Mouse (Mus musculus) neural tube, embryonic 15.5 days (tissue): ENCODE data around the gene Gramd1b. TPM values are rescaled to one million over a fixed set of nuclear protein-coding genes. Genes with fewer than 3 reads are reported as not detected.

Experiments
- ATAC-seq: fragments of 200-750 bp; cut with Nextera tagmentation; 2 replicates; pipeline ENCODE4 v1.8.0; 2017; ENCODE audit warnings: mild to moderate bottlenecking, moderate TSS enrichment, moderate library complexity; ENCODE audit not compliant: low FRiP score
- H3K27ac ChIP-seq: fragments of 300-500 bp; sonication (generic); replicated peaks from 2 replicates; pipeline ENCODE4 v1.5.1; 2015; ENCODE audit warnings: mild to moderate bottlenecking, inconsistent platforms
- H3K27me3 ChIP-seq: fragments of 300-500 bp; sonication (generic); replicated peaks from 2 replicates; pipeline ENCODE4 v1.6.1; 2015; ENCODE audit warnings: inconsistent platforms
- H3K36me3 ChIP-seq: fragments of 300-500 bp; sonication (generic); 2 replicates; pipeline ENCODE4 v1.6.1; 2015; ENCODE audit warnings: inconsistent platforms
- H3K4me1 ChIP-seq: fragments of 300-500 bp; sonication (generic); 2 replicates; pipeline ENCODE4 v1.6.1; 2015; ENCODE audit warnings: inconsistent platforms
- H3K4me2 ChIP-seq: fragments of 300-500 bp; sonication (generic); 2 replicates; pipeline ENCODE4 v1.6.1; 2015; ENCODE audit warnings: inconsistent platforms, mild to moderate bottlenecking, moderate library complexity
- H3K4me3 ChIP-seq: fragments of 300-500 bp; sonication (generic); replicated peaks from 2 replicates; pipeline ENCODE4 v1.5.1; 2015; ENCODE audit warnings: mild to moderate bottlenecking, inconsistent platforms
- H3K9ac ChIP-seq: fragments of 300-500 bp; sonication (generic); replicated peaks from 2 replicates; pipeline ENCODE4 v1.6.1; 2015; ENCODE audit warnings: mild to moderate bottlenecking, inconsistent platforms
- H3K9me3 ChIP-seq: fragments of 300-500 bp; sonication (generic); replicated peaks from 2 replicates; pipeline ENCODE4 v1.6.1; 2016; ENCODE audit warnings: inconsistent platforms
- WGBS: fragments of 180-500 bp; shearing (Covaris S2); methylation state at CpG from one replicate; pipeline ENCODE4 v1.1.7; 2015; ENCODE audit warnings: mixed read lengths; 5-methylcytosine and 5-hydroxymethylcytosine counted together
- polyA plus RNA-seq: library from polyadenylated mRNA; unstranded; fragments of >200 nt; fragmentation: Nextera tagmentation; extraction: Ambion mirVana; gene quantifications from 2 replicates; pipeline ENCODE4 v1.2.1, GENCODE M21; 2015

The Gramd1b gene
- polyA plus RNA-seq, 1 experiment from 2014 or later, result 16.3 TPM

DNA sequence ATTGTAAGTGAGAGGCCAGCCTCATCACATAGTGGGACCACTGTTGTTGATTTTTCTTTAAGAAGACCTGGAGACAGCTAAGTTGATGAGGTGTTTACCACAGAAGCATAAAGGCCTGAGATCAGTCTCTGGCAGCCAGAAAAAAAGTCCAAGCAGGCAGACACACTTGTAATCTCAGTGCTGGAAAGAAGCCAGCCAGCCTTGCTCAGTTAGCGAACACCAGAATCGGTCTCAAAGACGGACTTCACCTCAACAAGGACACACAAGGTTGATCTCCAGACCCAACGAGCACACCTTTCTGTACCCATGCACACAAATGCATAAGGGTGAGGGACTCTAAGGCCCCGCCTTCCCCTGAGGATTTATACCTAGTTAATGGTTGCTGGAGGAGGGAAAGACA lies 125.9 kb downstream of the Gramd1b start:
- no peak for ATAC-seq
- Histone ChIP-seq H3K9me3 (no peaks in the 10 kb centered on the region), H3K27ac (no peak overlapping the region), H3K4me2 (no peak overlapping the region), H3K4me3 (no peak overlapping the region), H3K9ac (no peak overlapping the region), H3K27me3 (no peaks in the 10 kb centered on the region), H3K36me3 (no peaks in the 10 kb centered on the region), H3K4me1 (0 out of 2 replicates have a peak, but pooled peaks cover 4% of the 10 kb centered on the region)
- WGBS, result 87% methylated on average over 5 of the region's 5 CpGs

DNA sequence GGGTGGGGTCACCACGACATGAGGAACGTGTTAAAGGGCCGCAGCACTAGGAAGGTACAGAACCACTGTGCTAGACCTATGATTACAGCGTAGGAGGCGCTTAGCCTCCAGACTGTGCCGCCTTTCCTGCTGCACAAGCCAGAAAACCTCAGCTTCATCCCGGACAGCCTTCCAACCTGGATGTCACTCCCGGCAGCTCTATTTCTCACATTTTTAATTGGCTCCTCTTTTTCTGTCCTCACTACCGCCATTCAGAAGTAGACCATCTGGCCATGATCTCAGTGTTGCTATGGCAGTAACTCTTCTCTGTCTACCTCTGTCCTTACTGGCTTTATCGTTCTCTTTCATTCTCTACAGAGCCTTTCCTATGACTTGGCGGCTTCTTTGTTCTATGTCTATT lies 126.5 kb downstream of the Gramd1b start:
- no peaks in the 10 kb centered on the region for H3K9me3 ChIP-seq
- H3K9ac ChIP-seq, result no peak overlapping the region
- H3K4me1 ChIP-seq, result 0 out of 2 replicates have a peak, but pooled peaks cover 4% of the 10 kb centered on the region
- no peaks in the 10 kb centered on the region for H3K27me3 ChIP-seq
- no peak overlapping the region for H3K4me3 ChIP-seq
- no peak overlapping the region for H3K4me2 ChIP-seq
- no peak overlapping the region for H3K27ac ChIP-seq
- no peaks in the 10 kb centered on the region for H3K36me3 ChIP-seq
- WGBS, result 89% methylated on average over 11 of the region's 11 CpGs
- ATAC-seq, result no peak

DNA sequence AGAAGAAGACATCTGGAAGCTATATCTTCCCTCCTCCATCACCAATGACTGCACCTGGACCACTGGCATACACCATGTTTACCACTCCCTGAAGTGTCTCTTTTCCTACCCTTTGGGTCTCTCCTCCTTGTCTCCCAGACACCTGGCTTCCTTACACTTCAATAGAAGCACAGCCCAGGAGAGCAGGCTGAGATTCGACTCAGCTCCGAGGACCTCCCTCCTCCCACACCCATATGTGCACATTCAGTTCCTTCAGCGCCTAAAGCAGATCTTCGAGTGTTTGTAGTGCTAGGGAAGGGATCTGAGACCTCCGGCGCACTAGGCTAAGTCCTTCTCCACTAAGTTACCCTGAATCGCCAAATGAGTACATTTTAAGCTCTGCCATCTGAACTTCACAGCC lies 127.4 kb downstream of the Gramd1b start:
- Histone ChIP-seq H3K36me3 (no peaks in the 10 kb centered on the region), H3K4me3 (no peak overlapping the region), H3K27me3 (no peaks in the 10 kb centered on the region), H3K9ac (no peak overlapping the region), H3K27ac (no peak overlapping the region), H3K4me1 (no peaks in the 10 kb centered on the region), H3K4me2 (no peak overlapping the region), H3K9me3 (no peaks in the 10 kb centered on the region)
- 83% methylated on average over 7 of the region's 7 CpGs for WGBS
- no peak for ATAC-seq

DNA sequence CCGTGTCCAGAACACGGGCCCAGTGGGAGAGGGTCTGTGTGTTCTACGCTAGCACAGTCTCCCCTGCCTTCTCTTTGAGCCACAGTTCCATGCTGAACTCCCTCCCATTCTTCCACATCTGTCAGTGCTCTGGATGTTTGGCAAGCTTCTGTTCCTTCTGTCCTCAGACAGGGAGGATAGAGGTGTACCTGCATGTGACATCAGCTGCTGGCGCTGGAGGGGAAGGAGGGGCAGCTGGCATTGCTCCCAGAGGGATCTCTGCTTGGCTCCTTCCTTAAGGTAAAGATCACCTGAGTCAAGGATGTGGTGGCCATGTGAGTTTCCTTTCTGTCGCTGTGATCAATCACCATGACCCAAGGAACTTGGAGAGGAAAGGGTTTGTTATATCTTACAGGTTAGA lies 129.4 kb downstream of the Gramd1b start:
- Histone ChIP-seq H3K27me3 (no peaks in the 10 kb centered on the region), H3K27ac (no peak overlapping the region), H3K4me1 (peaks cover 2% of the 10 kb centered on the region; the same call in 1 of the 2 replicates), H3K9me3 (no peaks in the 10 kb centered on the region), H3K4me3 (no peak overlapping the region), H3K36me3 (no peaks in the 10 kb centered on the region), H3K4me2 (no peak overlapping the region), H3K9ac (no peak overlapping the region)
- no peak for ATAC-seq
- WGBS, result 91% methylated on average over 5 of the region's 5 CpGs

DNA sequence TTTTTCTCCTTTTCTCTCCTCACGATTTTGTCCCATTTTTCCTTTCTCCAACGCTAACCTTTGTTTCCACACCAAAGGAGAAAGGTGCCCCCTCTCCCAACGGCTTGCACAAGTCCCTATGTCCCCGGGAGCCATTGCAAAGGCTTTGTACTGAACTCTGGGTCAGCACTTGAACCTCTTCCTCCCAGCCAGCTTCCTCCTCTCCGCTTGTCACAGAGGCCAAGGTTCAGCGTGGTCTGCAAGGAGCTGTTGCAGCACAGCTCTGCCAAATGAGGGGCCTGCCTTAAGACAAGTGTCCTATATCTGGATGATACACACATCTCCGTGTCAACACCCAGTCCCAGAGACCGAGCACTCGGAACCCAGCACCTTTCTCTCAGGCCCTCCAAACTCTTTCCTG lies 130.3 kb downstream of the Gramd1b start:
- no peak overlapping the region for H3K4me3 ChIP-seq
- peaks cover 5% of the 10 kb centered on the region; the same call in 1 of the 2 replicates for H3K4me1 ChIP-seq
- H3K4me2 ChIP-seq, result no peak overlapping the region
- no peak overlapping the region for H3K9ac ChIP-seq
- WGBS, result 88% methylated on average over 9 of the region's 9 CpGs
- no peak overlapping the region for H3K27ac ChIP-seq
- no peaks in the 10 kb centered on the region for H3K9me3 ChIP-seq
- no peaks in the 10 kb centered on the region for H3K27me3 ChIP-seq
- no peaks in the 10 kb centered on the region for H3K36me3 ChIP-seq
- ATAC-seq, result no peak

DNA sequence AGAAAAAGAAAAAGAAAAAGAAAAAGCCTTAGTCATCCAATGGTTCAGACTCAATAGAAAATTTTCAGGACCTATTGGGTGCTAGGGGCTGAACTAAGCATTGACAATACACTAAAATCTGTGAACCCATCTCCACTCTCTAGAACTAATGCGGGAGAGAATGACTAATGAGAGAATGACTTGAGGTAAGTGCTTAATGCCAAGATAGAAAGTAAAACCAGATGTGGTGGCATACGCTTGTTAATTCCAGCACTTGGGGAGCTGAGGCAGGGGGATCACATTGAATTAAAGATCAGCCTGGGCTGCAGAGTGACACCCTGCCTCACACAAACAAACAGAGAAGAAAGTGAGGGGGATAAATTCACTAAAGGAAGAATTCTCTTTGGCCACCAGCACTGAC lies 131.0 kb downstream of the Gramd1b start:
- Histone ChIP-seq H3K36me3 (no peaks in the 10 kb centered on the region), H3K4me3 (no peak overlapping the region), H3K9ac (no peak overlapping the region), H3K27me3 (no peaks in the 10 kb centered on the region), H3K27ac (no peak overlapping the region), H3K4me2 (no peak overlapping the region), H3K9me3 (no peaks in the 10 kb centered on the region), H3K4me1 (peaks cover 5% of the 10 kb centered on the region; the same call in 1 of the 2 replicates)
- ATAC-seq, result no peak
- WGBS, result 92% methylated on average over 2 of the region's 2 CpGs

DNA sequence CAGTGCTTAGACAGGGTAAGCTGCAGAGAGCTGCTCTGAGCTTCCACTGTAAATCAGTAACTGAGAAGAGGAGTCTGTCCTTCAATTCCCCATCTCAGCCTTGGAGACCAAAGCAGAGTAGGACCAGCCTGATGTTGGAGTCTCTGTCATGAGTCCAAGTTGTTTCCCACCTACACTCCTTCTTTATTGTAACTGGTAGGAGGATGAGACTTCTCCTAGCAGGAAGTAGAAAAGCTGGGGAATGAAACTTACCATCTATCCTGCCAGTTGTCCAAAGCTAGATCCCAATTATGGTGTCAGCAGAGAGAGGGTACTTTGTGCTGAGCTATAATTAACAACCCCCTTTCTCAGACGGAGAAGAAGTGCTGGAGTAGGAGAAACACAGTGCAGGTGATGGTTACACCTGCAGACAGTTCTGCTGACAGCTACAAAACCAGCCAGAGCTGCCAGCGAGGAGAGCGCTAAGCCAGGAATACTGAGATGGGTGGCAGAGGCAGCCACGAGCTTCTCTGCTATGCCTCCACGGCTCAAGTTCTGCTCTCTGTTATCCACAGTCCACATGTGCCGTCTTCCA lies 131.7 kb downstream of the Gramd1b start:
- Histone ChIP-seq H3K4me3 (no peak overlapping the region), H3K9ac (no peak overlapping the region), H3K27me3 (no peaks in the 10 kb centered on the region), H3K36me3 (no peaks in the 10 kb centered on the region), H3K9me3 (no peaks in the 10 kb centered on the region), H3K4me1 (peaks cover 5% of the 10 kb centered on the region; the same call in 1 of the 2 replicates), H3K27ac (no peak overlapping the region), H3K4me2 (no peak overlapping the region)
- ATAC-seq, result no peak
- WGBS, result 88% methylated on average over 6 of the region's 6 CpGs

DNA sequence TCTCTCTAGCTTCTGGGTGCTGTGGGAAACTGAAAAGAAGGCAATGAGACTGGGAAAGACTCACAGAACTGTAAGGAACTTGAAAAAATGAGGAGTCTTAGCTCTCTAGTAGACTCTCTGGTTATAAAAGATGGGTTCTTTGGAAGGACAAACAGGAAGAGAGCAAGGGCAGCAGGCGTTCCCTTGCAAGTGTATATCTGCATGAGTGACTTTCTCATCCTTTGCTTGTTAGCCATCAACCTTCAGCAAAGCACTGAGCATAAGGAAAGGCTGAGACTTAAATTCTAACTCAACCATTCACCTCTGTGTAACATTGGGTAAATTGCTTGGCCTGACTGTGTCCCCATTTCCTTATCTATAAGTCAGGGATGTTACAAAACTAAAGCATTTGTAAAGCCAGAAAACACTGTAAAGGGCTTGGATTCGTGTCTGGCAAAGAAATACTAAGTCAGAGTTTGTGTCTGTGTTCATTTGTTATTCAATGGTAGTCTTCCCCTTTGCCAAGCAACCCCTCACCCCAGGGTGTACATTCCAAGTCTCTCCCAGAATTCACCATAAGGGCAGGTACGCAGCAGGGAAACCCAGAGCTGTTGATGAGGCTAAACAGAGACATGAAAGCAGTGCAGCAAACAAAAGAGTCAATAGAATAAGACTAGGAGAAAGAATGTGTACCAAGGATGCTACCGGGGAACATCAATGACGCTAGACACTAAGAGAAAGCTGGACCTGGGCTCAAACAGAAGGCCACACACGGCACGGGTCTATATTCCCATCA lies 133.5 kb downstream of the Gramd1b start:
- Histone ChIP-seq H3K27ac (peak overlapping the region; percentile 81), H3K4me1 (peaks cover 14% of the 10 kb centered on the region), H3K4me2 (no peak overlapping the region), H3K36me3 (no peaks in the 10 kb centered on the region), H3K4me3 (no peak overlapping the region), H3K9me3 (no peaks in the 10 kb centered on the region), H3K9ac (no peak overlapping the region), H3K27me3 (no peaks in the 10 kb centered on the region)
- ATAC-seq, result 0 out of 2 replicates have a peak, but pooled peaks have one; percentile 17
- 64% methylated on average over 7 of the region's 7 CpGs for WGBS

DNA sequence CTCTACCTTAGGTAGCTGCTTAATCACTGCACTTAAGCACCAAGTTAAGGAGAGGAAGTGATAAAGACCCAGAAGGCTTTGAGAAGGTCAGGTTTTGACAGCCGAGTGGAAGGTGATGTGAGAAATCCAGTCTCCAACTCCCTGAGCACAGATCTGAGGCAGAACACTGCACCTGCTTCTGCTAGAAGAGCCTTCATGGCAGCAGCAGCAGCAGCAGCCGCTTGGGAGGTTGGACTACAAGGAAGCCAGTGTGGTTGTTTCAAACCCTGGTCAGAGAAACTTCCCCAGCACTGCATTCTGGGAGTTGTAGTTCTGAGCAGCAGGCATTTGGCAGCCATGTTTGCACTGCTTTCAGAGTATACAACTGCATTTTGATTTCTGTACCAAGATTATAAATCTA lies 134.1 kb downstream of the Gramd1b start:
- H3K9ac ChIP-seq, result no peak overlapping the region
- H3K4me2 ChIP-seq, result peak overlapping the region; percentile 50
- no peaks in the 10 kb centered on the region for H3K36me3 ChIP-seq
- ATAC-seq, result peak; percentile 77
- peak overlapping the region; percentile 26 for H3K4me3 ChIP-seq
- peak overlapping the region; percentile 81 for H3K27ac ChIP-seq
- WGBS, result 13% methylated on average over 2 of the region's 2 CpGs
- H3K4me1 ChIP-seq, result peaks cover 20% of the 10 kb centered on the region
- no peaks in the 10 kb centered on the region for H3K9me3 ChIP-seq
- no peaks in the 10 kb centered on the region for H3K27me3 ChIP-seq

DNA sequence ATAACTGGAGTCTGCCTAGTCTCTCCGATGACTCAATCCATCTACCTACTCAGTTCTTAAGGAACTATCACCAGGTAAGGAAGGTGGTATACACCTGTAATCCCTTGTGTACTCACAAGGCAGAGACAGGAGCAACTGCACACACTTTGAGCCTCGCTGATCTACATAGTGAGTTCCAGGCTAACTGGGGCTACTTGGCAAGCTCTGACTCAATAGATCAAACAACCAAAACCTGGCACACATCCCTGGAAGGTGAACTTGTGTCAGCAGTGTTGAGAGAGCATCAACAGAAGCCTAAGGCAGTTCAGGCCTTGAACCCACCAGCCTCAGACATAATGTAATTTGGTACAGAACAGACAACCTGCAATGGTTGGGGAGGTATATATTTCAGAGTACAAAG lies 135.0 kb downstream of the Gramd1b start:
- no peak for ATAC-seq
- WGBS, result 94% methylated on average over 2 of the region's 2 CpGs
- H3K9ac ChIP-seq, result no peak overlapping the region
- H3K27me3 ChIP-seq, result no peaks in the 10 kb centered on the region
- no peak overlapping the region for H3K27ac ChIP-seq
- no peak overlapping the region for H3K4me3 ChIP-seq
- no peak overlapping the region for H3K4me2 ChIP-seq
- peaks cover 28% of the 10 kb centered on the region for H3K4me1 ChIP-seq
- no peaks in the 10 kb centered on the region for H3K36me3 ChIP-seq
- H3K9me3 ChIP-seq, result no peaks in the 10 kb centered on the region

DNA sequence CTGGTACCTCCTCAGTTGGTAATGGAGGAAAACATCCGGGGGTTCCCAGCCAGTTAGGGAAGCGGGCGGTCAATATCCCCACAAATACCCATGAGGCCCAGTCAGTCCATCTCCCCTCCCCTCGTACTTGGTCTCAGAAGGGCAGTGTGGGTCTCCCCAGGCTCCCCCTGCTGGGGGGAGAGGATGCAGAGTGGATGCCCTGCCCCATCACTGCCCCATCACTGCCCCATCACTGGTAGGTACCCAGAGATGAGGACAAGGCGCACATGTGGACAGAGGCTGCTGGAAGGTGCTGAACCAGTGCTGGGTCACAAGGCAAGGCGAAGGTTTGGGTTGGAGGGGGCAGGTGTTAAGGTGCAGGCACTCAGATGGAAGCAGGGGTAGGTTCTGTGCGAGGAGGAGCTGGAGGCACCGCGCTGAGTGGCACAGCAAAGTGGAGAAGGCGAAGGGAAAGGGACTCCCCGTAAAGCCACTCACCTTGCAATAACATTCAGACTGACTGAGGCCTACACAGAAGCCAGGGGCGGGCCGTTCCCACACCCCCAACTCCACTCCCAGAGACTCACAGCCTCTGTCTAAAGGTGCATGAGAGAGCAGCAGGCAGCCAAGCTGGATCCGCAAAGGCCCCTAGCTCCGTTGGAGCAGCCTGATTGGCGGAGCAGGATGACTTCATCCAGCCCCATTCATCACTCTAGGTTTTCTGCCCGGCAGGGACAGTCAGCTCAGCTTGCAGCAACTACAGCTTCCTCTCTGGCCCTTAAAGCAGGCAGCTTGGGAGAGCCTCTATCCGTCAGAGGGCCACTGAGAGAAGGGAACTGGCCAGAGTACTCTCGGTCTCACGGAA lies 139.1 kb downstream of the Gramd1b start:
- peak; percentile 89 for ATAC-seq
- WGBS, result 20% methylated on average over 20 of the region's 20 CpGs
- peak overlapping the region; percentile 13; the same call in 1 of the 2 replicates for H3K4me3 ChIP-seq
- H3K4me1 ChIP-seq, result peaks cover 35% of the 10 kb centered on the region
- no peaks in the 10 kb centered on the region for H3K27me3 ChIP-seq
- no peaks in the 10 kb centered on the region for H3K36me3 ChIP-seq
- peak overlapping the region; percentile 83 for H3K27ac ChIP-seq
- H3K4me2 ChIP-seq, result peak overlapping the region; percentile 52
- H3K9ac ChIP-seq, result peak overlapping the region; percentile 44
- no peaks in the 10 kb centered on the region for H3K9me3 ChIP-seq
